Mouse (Mus musculus) erythroid progenitor cell, adult 5-6 weeks (primary cell): Measurements from ENCODE around the gene Sugp1. TPM values are rescaled to one million over a fixed set of nuclear protein-coding genes. Genes with fewer than 3 reads are reported as not detected.
"Not testable (repeated sequence)": the region's sequence is repeated elsewhere in the genome, so short reads cannot be mapped to it uniquely, and the experiment has no call there.

Source experiments
- ATAC-seq: replicated peaks from 2 replicates; pipeline ENCODE4 v1.8.0; 2016; ENCODE audit warnings: moderate number of reproducible peaks, mild to moderate bottlenecking, moderate TSS enrichment, inconsistent platforms; ENCODE audit not compliant: poor library complexity, low FRiP score, severe bottlenecking
- total RNA-seq, 2 experiments: library from RNA; stranded (forward) in 1 of 2; stranded (reverse) in 1 of 2; fragments of 150-400 nt in 1 of 2; fragments of 186-747, 209-891 nt in 1 of 2; gene quantifications; 2 replicates each; pipeline versions ENCODE4 v1.2.3 to v1.2.4; 2015 to 2017; ENCODE audit warnings: low replicate concordance in 2 of 2

Gene Sugp1
- total RNA-seq (2015; ENCODE audit: low replicate concordance) (15.9 and 20.1 TPM in 2 replicates), total RNA-seq (2017; ENCODE audit: low replicate concordance) (21.0 and 24.9 TPM in 2 replicates)

GRCm38 (mm10) chr8:70042583-70043455 lies at the start of gene Sugp1, which contains the start of gene Mau2:
Gene Sugp1, plus strand, starts transcription at chr8:70042813.
Gene Mau2, minus strand, starts transcription at chr8:70042734.
- ATAC-seq = peak; percentile 92

- ATAC-seq = no peak
Measured at GRCm38 (mm10) chr8:69995422-69995775, 47.2 kb upstream of the Sugp1 start.

GRCm38 (mm10) chr8:69995776-69996588 lies 46.6 kb upstream of the Sugp1 start, which contains the start of gene Gatad2a:
Gene Gatad2a, minus strand, starts transcription at chr8:69996384.
- peak; percentile 91 for ATAC-seq

GRCm38 (mm10) chr8:69996589-69997285 lies 45.9 kb upstream of the Sugp1 start:
- peak; percentile 4; the same call in 1 of the 2 replicates for ATAC-seq

DNA sequence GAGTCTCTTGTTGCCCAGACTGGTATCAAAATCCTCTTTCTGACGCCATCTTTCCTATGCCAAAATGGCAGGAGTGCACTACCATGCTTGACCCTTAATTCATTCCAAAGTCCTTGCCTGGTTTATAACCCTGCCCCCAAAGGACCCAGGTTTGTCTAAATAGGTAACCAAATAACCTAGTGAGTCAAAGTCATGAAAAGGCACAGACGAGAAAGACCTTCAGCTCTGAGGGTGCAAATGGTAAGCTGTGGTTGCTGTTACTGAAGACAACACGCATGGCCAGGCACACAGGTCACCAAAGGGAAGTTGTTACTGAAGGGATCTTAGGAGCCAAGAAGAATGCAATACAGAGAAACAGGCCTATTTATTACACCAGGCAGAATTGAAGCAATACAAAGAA lies 43.9 kb upstream of the Sugp1 start:
- no peak for ATAC-seq

DNA sequence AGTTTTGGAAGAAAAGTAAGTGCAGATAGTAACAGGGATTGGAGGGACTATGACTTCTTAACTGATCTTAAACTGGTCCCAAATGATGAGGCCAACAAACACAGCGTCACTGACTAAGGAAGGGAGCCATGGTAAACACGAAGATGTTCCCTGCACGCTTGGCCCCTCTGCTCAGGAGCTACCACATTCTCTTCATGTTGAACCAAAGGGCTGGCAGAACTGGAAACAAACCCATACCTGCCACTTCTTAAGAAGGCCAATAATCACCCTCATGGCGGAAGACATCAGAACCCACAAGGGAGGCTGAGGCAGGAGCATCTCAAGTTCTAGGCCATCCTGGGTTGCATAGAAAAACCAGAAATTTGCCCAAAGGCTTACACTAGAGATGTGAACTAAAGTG lies 43.4 kb upstream of the Sugp1 start:
- ATAC-seq = no peak

- no peak for ATAC-seq
Measured at GRCm38 (mm10) chr8:70000226-70000625, 42.4 kb upstream of the Sugp1 start.

DNA sequence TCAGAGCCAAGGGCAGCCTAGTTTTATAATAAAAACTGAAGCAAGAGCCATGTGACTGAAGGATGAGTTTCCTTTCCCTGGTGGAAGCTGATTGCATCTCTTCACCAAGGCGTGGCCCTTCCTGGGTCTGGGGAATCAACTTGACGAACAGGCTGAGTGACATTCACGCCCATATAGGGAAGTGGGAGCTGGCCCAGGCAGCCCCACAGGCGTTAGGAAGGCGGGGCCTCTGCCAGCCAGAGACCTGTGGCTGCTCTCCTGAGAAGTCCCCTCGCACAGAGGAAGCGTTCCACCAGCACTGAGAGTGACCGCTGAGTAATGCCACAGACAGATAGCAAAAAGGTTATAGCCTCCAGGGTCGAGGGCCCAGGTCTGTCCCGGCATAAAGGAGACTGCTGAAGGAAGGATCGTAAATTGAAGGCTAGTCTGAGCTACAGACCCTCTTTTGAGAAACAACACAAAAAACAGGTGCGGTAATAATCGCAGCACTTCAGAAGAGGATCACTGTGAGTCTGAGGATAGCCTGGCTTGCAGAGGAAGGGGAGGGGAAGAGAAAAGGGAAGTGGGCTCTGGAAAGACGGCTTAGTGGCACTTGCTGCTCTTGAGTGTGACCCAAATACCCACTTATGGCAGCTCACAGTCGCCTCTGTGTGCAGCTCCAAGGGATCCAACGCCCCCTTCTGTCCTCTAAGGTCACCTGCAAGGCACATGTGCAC lies 41.3 kb upstream of the Sugp1 start:
- peak; percentile 78 for ATAC-seq

DNA sequence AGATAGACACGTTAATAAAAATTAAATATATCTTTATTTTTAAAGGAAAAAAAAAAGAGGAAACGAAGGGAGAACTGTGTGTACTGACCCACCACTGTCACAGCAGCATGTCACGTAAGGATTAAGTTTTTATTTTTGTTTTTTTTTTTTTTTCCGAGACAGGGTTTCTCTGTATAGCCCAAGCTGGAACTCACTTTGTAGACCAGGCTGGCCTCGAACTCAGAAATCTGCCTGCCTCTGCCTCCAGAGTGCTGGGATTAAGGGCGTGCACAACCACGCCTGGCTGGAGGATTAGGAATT lies 40.8 kb upstream of the Sugp1 start:
- not testable (repeated sequence) for ATAC-seq

GRCm38 (mm10) chr8:70003204-70003657 lies 39.4 kb upstream of the Sugp1 start:
- no peak for ATAC-seq

DNA sequence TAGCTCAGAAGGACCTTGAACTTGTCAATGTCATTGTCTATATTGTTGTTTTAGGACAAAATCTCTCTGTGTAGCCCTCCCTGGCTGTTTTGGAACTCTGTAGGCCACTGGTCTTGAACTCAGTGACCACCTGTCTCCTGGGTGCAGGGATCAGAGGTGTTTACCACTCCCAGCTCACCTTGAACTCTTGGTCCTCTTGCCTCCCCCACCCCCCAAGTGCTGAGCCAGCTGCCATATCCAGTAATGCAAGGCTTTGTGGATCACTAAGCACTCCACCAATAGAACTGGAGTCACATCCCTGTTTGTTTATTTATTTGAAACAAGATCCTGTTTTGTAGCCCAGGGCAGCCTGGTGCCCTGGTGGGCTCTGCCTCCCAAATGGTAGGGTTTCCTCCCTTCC lies 38.3 kb upstream of the Sugp1 start:
- no peak for ATAC-seq

DNA sequence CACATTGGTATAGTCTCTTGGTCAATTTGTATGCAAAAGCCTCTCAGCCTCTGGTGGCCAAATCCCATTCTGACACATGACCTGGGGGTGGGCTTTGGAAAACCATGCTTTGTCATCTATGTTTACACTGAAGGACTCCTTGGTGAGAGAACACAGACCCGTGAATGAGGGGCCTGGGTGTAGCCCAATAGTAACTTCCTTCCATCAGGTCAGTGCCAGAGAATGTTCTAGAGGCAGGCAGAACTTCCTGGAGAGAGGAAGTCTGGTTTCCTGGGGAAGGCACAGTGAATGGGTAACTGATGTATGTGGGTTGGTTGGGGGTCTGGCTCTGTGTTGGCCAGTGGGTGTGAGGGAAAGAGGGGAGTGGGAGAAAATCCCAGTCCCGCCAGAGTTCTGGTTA lies 37.4 kb upstream of the Sugp1 start:
- ATAC-seq = no peak

- not testable (repeated sequence) for ATAC-seq
Measured at GRCm38 (mm10) chr8:70010796-70011195, 31.8 kb upstream of the Sugp1 start.

GRCm38 (mm10) chr8:70012350-70012749 lies 30.3 kb upstream of the Sugp1 start:
- no peak for ATAC-seq

DNA sequence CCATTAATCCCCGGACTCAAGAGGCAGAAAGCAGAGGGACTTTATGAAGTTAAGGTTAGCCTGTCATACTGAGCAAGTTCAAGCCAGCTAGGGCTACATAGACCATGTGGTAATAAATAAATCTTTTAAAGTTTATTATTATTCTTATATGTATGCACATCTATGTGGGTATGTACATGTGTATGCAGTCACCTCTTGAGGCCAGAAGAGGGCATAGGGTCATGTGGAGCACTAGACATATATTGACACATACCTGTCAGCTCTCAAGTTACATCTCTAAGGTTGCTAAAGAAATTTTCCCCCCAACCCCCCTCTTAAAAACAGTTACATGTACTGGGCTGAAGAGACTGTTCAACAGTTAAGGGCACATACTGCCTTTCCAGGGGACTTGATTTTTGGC lies 29.9 kb upstream of the Sugp1 start:
- ATAC-seq = no peak

GRCm38 (mm10) chr8:70015017-70015416 lies 27.6 kb upstream of the Sugp1 start:
- no peak for ATAC-seq

GRCm38 (mm10) chr8:70023596-70023995 lies 19.0 kb upstream of the Sugp1 start:
- no peak for ATAC-seq

DNA sequence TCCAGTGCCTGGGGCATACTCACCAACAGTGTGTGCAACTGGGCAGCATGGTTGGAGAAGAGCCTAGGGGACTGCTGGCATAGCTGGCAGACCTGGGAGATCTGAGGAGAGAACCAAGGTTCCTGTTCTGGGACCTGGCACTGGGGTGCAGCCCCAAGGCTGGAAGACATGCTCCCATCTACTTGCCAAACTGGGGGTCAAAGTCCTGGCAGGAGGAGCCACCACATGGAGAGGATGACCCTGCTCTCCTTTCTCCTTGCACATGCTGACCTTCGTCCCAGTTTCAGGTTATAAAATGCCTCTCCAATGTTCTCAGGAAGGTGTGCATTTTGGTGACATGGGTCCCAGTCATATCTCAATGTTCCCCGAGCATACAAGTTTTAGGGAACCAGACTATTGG lies 16.5 kb upstream of the Sugp1 start:
- no peak for ATAC-seq

GRCm38 (mm10) chr8:70030255-70030654 lies 12.4 kb upstream of the Sugp1 start:
- no peak for ATAC-seq
